Mouse (Mus musculus) myocyte (in vitro differentiated cells): ENCODE results near the gene Wipf2.

Experiments used
- E2F4 ChIP-seq: IDR thresholded peaks from one replicate; pipeline ENCODE4 v1.6.1; 2011; ENCODE audit warnings: mild to moderate bottlenecking, control low read depth, moderate library complexity; ENCODE audit not compliant: insufficient read depth
- MAX ChIP-seq: IDR thresholded peaks from one replicate; pipeline ENCODE4 v1.6.1; 2011; ENCODE audit warnings: low read depth, mild to moderate bottlenecking, control low read depth
- MYOD1 ChIP-seq, 3 experiments: IDR thresholded peaks; one replicate each; pipeline ENCODE4 v1.6.1; 2011; ENCODE audit warnings: control low read depth in 2 of 3, low read depth in 2 of 3, mild to moderate bottlenecking in 2 of 3, moderate library complexity in 1 of 3; ENCODE audit not compliant: insufficient read length in 2 of 3, control insufficient read depth in 1 of 3
- POLR2A ChIP-seq: IDR thresholded peaks from one replicate; pipeline ENCODE4 v1.6.1; 2011; ENCODE audit warnings: low read depth, mild to moderate bottlenecking, control low read depth, moderate library complexity; ENCODE audit not compliant: insufficient read length
- TCF12 ChIP-seq: IDR thresholded peaks from one replicate; pipeline ENCODE4 v1.6.1; 2011; ENCODE audit warnings: mild to moderate bottlenecking, control low read depth; ENCODE audit not compliant: poor library complexity, insufficient read depth, severe bottlenecking
- USF1 ChIP-seq: IDR thresholded peaks from one replicate; pipeline ENCODE4 v1.6.1; 2011; ENCODE audit warnings: low read depth, mild to moderate bottlenecking, control low read depth, moderate library complexity

- TF ChIP-seq MYOD1 (IDR thresholded peaks at IDR 0.05; ENCODE audit: control insufficient read depth in 1 of 3, insufficient read length in 2 of 3, low read depth in 2 of 3) = no peak
- TF ChIP-seq USF1 = no peak
- no peak for TF ChIP-seq MAX
- no peak for TF ChIP-seq E2F4
- no peak for TF ChIP-seq TCF12
- no peak for TF ChIP-seq POLR2A
These were observed 33.6 kb upstream of the Wipf2 start for GRCm38 (mm10) chr11:98829875-98830274.
